Mouse (Mus musculus) stomach, postnatal 0 days (tissue): ENCODE measurements around the gene Zbtb24.
"Not testable (repeated sequence)": the region's sequence is repeated elsewhere in the genome, so short reads cannot be mapped to it uniquely, and the experiment has no call there.

Experiments
- CTCF ChIP-seq: IDR thresholded peaks from 2 replicates; pipeline ENCODE4 v1.5.1; 2016; ENCODE audit warnings: antibody characterized with exemption, low read depth, mild to moderate bottlenecking, moderate library complexity
- EP300 ChIP-seq: optimal IDR thresholded peaks from 2 replicates; pipeline ENCODE3; 2016; ENCODE audit warnings: antibody characterized with exemption

DNA sequence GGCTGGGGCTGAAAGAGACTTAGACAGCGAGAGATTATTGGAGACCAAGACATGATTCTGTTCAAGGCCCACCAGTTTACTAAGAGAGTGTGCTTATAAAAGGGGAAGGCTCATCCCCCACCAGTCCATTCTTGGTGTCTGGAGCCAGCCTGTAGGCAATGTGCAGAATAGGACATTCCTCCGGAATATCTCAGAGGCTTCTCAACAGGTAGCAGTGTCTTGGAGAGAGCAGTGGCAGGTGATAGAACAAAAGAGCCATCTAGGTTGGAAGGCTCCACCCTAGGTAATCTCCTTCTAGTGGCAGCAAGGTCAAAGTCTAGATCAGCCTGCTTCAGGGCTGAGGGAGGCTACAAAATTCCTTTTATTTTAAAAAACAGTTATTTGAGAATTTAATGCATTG is 34.8 kb upstream of the Zbtb24 start:
- TF ChIP-seq EP300, CTCF: not testable (repeated sequence)
